Mouse (Mus musculus): ENCODE results near the gene Tmem50b.

Tmem50b gene

GRCm38 (mm10) chr16:91609501-91610245, 12.1 kb upstream of the Tmem50b start:
- DNase-seq (ENCODE audit: low spot score in 2 of 2) = no peak

GRCm38 (mm10) chr16:91606958-91607357, 9.4 kb upstream of the Tmem50b start:
- DNase-seq (ENCODE audit: low spot score in 2 of 2) = no peak

GRCm38 (mm10) chr16:91605156-91605555, 7.6 kb upstream of the Tmem50b start:
- no peak for DNase-seq (ENCODE audit: low spot score in 2 of 2)

GRCm38 (mm10) chr16:91601693-91602092, 4.1 kb upstream of the Tmem50b start:
- no peak for DNase-seq (ENCODE audit: low spot score in 2 of 2)

- no peak for DNase-seq (ENCODE audit: low spot score in 2 of 2)
Observed at GRCm38 (mm10) chr16:91601081-91601480, 3.5 kb upstream of the Tmem50b start.

GRCm38 (mm10) chr16:91599242-91599641, 1.6 kb upstream of the Tmem50b start:
- DNase-seq (ENCODE audit: low spot score in 2 of 2) = no peak

GRCm38 (mm10) chr16:91596779-91597671, 575 bp downstream of the Tmem50b start:
- DNase-seq (ENCODE audit: low spot score in 2 of 2) = no peak

GRCm38 (mm10) chr16:91596397-91596778, 1.2 kb downstream of the Tmem50b start:
- no peak for DNase-seq (ENCODE audit: low spot score in 2 of 2)

GRCm38 (mm10) chr16:91595076-91595475, 2.5 kb downstream of the Tmem50b start:
- no peak for DNase-seq (ENCODE audit: low spot score in 2 of 2)

GRCm38 (mm10) chr16:91593262-91593661, 4.3 kb downstream of the Tmem50b start:
- DNase-seq (ENCODE audit: low spot score in 2 of 2) = no peak

- DNase-seq (ENCODE audit: low spot score in 2 of 2) = no peak
Observed at GRCm38 (mm10) chr16:91592162-91592561, 5.4 kb downstream of the Tmem50b start.

GRCm38 (mm10) chr16:91588703-91589102, 8.9 kb downstream of the Tmem50b start:
- no peak for DNase-seq (ENCODE audit: low spot score in 2 of 2)

GRCm38 (mm10) chr16:91587730-91588453, 9.7 kb downstream of the Tmem50b start:
- no peak for DNase-seq (ENCODE audit: low spot score in 2 of 2)

- DNase-seq (ENCODE audit: low spot score in 2 of 2) = no peak
Observed at GRCm38 (mm10) chr16:91586244-91586643, 11.4 kb downstream of the Tmem50b start.

- DNase-seq (ENCODE audit: low spot score in 2 of 2) = no peak
Observed at GRCm38 (mm10) chr16:91585617-91586016, 12.0 kb downstream of the Tmem50b start.

- peak in 1 of 2 experiments; percentile 69 for DNase-seq (ENCODE audit: low spot score in 2 of 2)
Observed at GRCm38 (mm10) chr16:91582307-91582706, 15.3 kb downstream of the Tmem50b start.

GRCm38 (mm10) chr16:91578980-91579720, 18.4 kb downstream of the Tmem50b start:
- no peak for DNase-seq (ENCODE audit: low spot score in 2 of 2)

GRCm38 (mm10) chr16:91575151-91575550, 22.4 kb downstream of the Tmem50b start:
- DNase-seq (ENCODE audit: low spot score in 2 of 2) = no peak

GRCm38 (mm10) chr16:91571105-91571504, 26.5 kb downstream of the Tmem50b start:
- DNase-seq (ENCODE audit: low spot score in 2 of 2) = no peak

- DNase-seq (ENCODE audit: low spot score in 2 of 2) = no peak
Observed at GRCm38 (mm10) chr16:91568960-91569359, 28.6 kb downstream of the Tmem50b start.

- DNase-seq (ENCODE audit: low spot score in 2 of 2) = no peak
Observed at GRCm38 (mm10) chr16:91566002-91566401, 31.6 kb downstream of the Tmem50b start.
